Mouse (Mus musculus): ENCODE data around the gene Ncl. TPM values are rescaled to one million over a fixed set of nuclear protein-coding genes. Genes with fewer than 3 reads are reported as not detected.

Ncl gene
- total and polyA plus RNA-seq, 2 experiments from 2014 or later = 29.8 to 209 TPM

DNA sequence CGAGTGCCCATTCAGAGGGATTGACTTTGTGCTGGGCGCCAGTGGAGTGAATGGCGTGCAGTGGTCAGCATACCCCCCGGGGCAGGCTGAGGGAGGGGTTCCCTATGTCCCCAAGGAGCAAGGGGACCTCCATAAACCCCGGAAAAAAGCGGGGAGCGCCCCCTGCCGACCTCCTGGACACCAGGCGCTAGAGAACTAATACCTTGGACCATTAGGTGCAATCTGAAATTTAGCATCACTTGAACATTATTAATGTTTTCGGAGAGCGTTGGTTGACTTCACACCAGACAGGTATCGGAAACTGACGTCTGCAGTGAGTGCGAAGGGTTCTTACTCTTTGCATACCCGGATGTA is 45.5 kb downstream of the Ncl start:
- no peak overlapping the region for H3K4me3 ChIP-seq (ENCODE audit: low read depth, low read length)
- WGBS = 24% methylated on average over 15 of the region's 15 CpGs
- H3K9ac ChIP-seq (replicated peaks; ENCODE audit: low read length, poor library complexity, severe bottlenecking) = no peak overlapping the region
- DNase-seq (ENCODE audit: low spot score) = no peak
- 0 out of 2 replicates have a peak, but pooled peaks cover 3% of the 10 kb centered on the region for H3K27me3 ChIP-seq (ENCODE audit: insufficient read depth, low read length)
- H3K36me3 ChIP-seq (ENCODE audit: insufficient read depth, low read length) = no peaks in the 10 kb centered on the region
- no peak for ATAC-seq (ENCODE audit: low FRiP score)
- TF ChIP-seq CTCF (IDR thresholded peaks at IDR 0.05) = peak; percentile 36; the same call in 1 of the 2 replicates
- no peaks in the 10 kb centered on the region for H3K4me1 ChIP-seq (ENCODE audit: insufficient read depth, low read length)
- H3K9me3 ChIP-seq (ENCODE audit: low read length) = no peaks in the 10 kb centered on the region
- H3K27ac ChIP-seq (ENCODE audit: low read depth, low read length) = no peak overlapping the region
- H3K4me2 ChIP-seq (ENCODE audit: low read depth, low read length, poor library complexity, severe bottlenecking) = no peak overlapping the region

GRCm38 (mm10) chr1:86313096-86313771 is 46.0 kb downstream of the Ncl start:
- Histone ChIP-seq H3K9ac (replicated peaks; ENCODE audit: low read length, poor library complexity, severe bottlenecking) (no peak overlapping the region), H3K4me1 (ENCODE audit: insufficient read depth, low read length) (no peaks in the 10 kb centered on the region), H3K9me3 (ENCODE audit: low read length) (no peaks in the 10 kb centered on the region), H3K4me3 (ENCODE audit: low read depth, low read length) (no peak overlapping the region), H3K27ac (ENCODE audit: low read depth, low read length) (no peak overlapping the region), H3K4me2 (ENCODE audit: low read depth, low read length, poor library complexity, severe bottlenecking) (no peak overlapping the region), H3K36me3 (ENCODE audit: insufficient read depth, low read length) (no peaks in the 10 kb centered on the region), H3K27me3 (ENCODE audit: insufficient read depth, low read length) (0 out of 2 replicates have a peak, but pooled peaks cover 3% of the 10 kb centered on the region)
- no peak for TF ChIP-seq CTCF (IDR thresholded peaks at IDR 0.05)
- DNase-seq (ENCODE audit: low spot score) (no peak), ATAC-seq (ENCODE audit: low FRiP score) (no peak)
- WGBS = 46% methylated on average over 16 of the region's 16 CpGs

GRCm38 (mm10) chr1:86312269-86312668 is 46.9 kb downstream of the Ncl start:
- ATAC-seq (ENCODE audit: low FRiP score) (no peak), DNase-seq (ENCODE audit: low spot score) (no peak)
- TF ChIP-seq CTCF (IDR thresholded peaks at IDR 0.05) = no peak
- Histone ChIP-seq H3K36me3 (ENCODE audit: insufficient read depth, low read length) (no peaks in the 10 kb centered on the region), H3K4me1 (ENCODE audit: insufficient read depth, low read length) (no peaks in the 10 kb centered on the region), H3K4me3 (ENCODE audit: low read depth, low read length) (no peak overlapping the region), H3K4me2 (ENCODE audit: low read depth, low read length, poor library complexity, severe bottlenecking) (no peak overlapping the region), H3K9ac (replicated peaks; ENCODE audit: low read length, poor library complexity, severe bottlenecking) (no peak overlapping the region), H3K27me3 (ENCODE audit: insufficient read depth, low read length) (0 out of 2 replicates have a peak, but pooled peaks cover 3% of the 10 kb centered on the region), H3K27ac (ENCODE audit: low read depth, low read length) (no peak overlapping the region), H3K9me3 (ENCODE audit: low read length) (no peaks in the 10 kb centered on the region)
- 83% methylated on average over 3 of the region's 3 CpGs for WGBS

DNA sequence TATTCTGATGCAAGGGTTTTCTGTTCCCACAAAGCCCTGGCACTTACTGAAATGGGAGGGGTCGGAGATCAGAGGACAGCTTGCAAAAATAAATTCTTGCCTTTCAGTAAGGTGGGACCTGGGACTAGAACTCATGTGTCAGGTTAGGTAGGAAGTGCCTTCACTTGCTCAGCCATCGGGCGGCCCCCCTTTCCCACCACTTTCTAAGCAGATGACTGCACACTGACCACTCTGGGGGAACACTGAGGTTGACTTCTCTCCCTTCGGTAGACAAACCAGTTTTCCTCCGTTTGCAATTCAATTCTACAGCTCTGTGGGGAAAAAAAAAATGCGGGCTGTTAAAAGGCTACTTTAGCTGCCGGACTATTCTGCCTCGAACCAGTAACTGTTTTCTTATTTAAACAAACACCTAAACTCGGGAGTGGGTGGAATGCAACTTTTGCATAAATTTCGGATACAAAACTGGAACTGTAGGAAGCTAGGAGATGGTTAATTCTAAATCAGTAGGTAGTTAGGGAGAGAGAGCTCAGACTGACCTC is 47.7 kb downstream of the Ncl start:
- 0 out of 2 replicates have a peak, but pooled peaks cover 3% of the 10 kb centered on the region for H3K27me3 ChIP-seq (ENCODE audit: insufficient read depth, low read length)
- H3K36me3 ChIP-seq (ENCODE audit: insufficient read depth, low read length) = 0 out of 2 replicates have a peak, but pooled peaks cover 2% of the 10 kb centered on the region
- no peaks in the 10 kb centered on the region for H3K4me1 ChIP-seq (ENCODE audit: insufficient read depth, low read length)
- WGBS = 32% methylated on average over 10 of the region's 10 CpGs
- no peak for TF ChIP-seq CTCF (IDR thresholded peaks at IDR 0.05)
- H3K9ac ChIP-seq (replicated peaks; ENCODE audit: low read length, poor library complexity, severe bottlenecking) = no peak overlapping the region
- DNase-seq (ENCODE audit: low spot score) (no peak), ATAC-seq (ENCODE audit: low FRiP score) (no peak)
- H3K4me2 ChIP-seq (ENCODE audit: low read depth, low read length, poor library complexity, severe bottlenecking) = no peak overlapping the region
- H3K4me3 ChIP-seq (ENCODE audit: low read depth, low read length) = no peak overlapping the region
- H3K9me3 ChIP-seq (ENCODE audit: low read length) = no peaks in the 10 kb centered on the region
- no peak overlapping the region for H3K27ac ChIP-seq (ENCODE audit: low read depth, low read length)

DNA sequence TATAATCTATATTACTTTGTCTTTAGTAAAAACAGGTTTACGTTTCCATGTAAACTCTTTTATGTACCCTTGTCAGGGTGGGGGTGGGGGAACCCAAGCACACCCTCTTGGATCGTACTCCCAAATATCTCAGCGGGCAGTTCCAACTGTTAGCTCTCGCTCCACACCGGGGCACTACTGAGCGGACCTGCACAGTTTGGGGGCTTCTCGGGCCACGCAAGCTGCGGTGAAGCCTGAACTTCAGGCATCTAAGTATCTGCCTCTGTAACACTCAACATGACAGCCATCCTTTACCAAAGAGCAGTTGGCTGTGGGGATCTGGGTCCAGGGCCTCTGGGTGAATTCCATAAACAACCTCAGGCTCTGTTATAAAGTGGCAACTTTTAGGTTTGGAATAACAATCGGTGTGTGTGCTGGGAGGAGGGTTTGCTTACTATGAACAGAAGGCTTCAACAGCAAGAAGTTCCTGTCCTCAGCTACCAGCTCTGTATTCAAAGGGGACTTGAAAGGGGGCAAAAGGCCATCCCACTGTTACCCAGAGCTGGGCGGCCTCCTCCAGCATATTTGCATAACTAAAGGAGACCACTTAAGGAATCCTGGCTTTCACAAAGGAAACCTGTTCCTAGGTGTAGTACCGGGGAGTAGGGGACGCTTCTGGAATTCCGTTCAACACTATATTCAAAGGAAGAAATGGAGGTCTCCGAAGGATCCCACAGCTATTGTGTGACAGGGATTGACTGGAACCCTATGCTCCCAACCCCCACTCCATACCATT is 48.5 kb downstream of the Ncl start:
- H3K36me3 ChIP-seq (ENCODE audit: insufficient read depth, low read length) = peaks cover 10% of the 10 kb centered on the region
- DNase-seq (ENCODE audit: low spot score) (no peak), ATAC-seq (ENCODE audit: low FRiP score) (no peak)
- WGBS = 27% methylated on average over 15 of the region's 15 CpGs
- TF ChIP-seq CTCF (IDR thresholded peaks at IDR 0.05) = no peak; the same call in 1 of the 2 replicates
- H3K27ac ChIP-seq (ENCODE audit: low read depth, low read length) = no peak overlapping the region
- 0 out of 2 replicates have a peak, but pooled peaks cover 3% of the 10 kb centered on the region for H3K27me3 ChIP-seq (ENCODE audit: insufficient read depth, low read length)
- H3K9ac ChIP-seq (replicated peaks; ENCODE audit: low read length, poor library complexity, severe bottlenecking) = no peak overlapping the region
- no peaks in the 10 kb centered on the region for H3K9me3 ChIP-seq (ENCODE audit: low read length)
- H3K4me3 ChIP-seq (ENCODE audit: low read depth, low read length) = no peak overlapping the region
- no peak overlapping the region for H3K4me2 ChIP-seq (ENCODE audit: low read depth, low read length, poor library complexity, severe bottlenecking)
- no peaks in the 10 kb centered on the region for H3K4me1 ChIP-seq (ENCODE audit: insufficient read depth, low read length)
